Mouse (Mus musculus): ENCODE results near the gene Gm21312. TPM values are rescaled to one million over a fixed set of nuclear protein-coding genes. Genes with fewer than 3 reads are reported as not detected.

Gene Gm21312
- polyA plus RNA-seq, 1 experiment from 2014 or later, result not detected

Other genes starting within 250 kb of the Gm21312 start
- gene Gm21293, start 34.0 kb upstream of the Gm21312 start, polyA plus RNA-seq (2015; fragmentation: Nextera tagmentation; extraction: Ambion mirVana), result not detected in 2 replicates
- gene Gm6763, start 25.5 kb upstream of the Gm21312 start, polyA plus RNA-seq (2015; fragmentation: Nextera tagmentation; extraction: Ambion mirVana), result not detected in 2 replicates
- not detected in 2 replicates for gene Gm8764, start 17.0 kb upstream of the Gm21312 start, polyA plus RNA-seq (2015; fragmentation: Nextera tagmentation; extraction: Ambion mirVana)
- gene Gm21304, start 8.5 kb upstream of the Gm21312 start, polyA plus RNA-seq (2015; fragmentation: Nextera tagmentation; extraction: Ambion mirVana), result not detected in 2 replicates
- not detected in 2 replicates for gene Gm20765, start 8.5 kb downstream of the Gm21312 start, polyA plus RNA-seq (2015; fragmentation: Nextera tagmentation; extraction: Ambion mirVana)
- gene Gm4340, start 17.0 kb downstream of the Gm21312 start, polyA plus RNA-seq (2015; fragmentation: Nextera tagmentation; extraction: Ambion mirVana), result not detected in 2 replicates

Data from hindbrain, embryonic 13.5 days (tissue).